Mouse (Mus musculus) heart, adult 8-10 months (tissue): ENCODE results near the gene Polm. TPM values are rescaled to one million over a fixed set of nuclear protein-coding genes. Genes with fewer than 3 reads are reported as not detected.

ENCODE experiments used
- DNase-seq: peaks from one replicate; pipeline ENCODE4 v3.0.0; 2022; ENCODE audit warnings: low spot score
- total RNA-seq, 4 experiments: library from RNA; stranded (reverse); gene quantifications; 2 replicates each; pipeline ENCODE4 v1.2.4; 2022

Gene Polm
- total RNA-seq, 4 experiments from 2014 or later: 1.8 to 3.3 (median 2.8) TPM

- peak; percentile 68 for DNase-seq
Observed at GRCm38 (mm10) chr11:5803551-5803981, 34.2 kb downstream of the Polm start, which contains the start of gene Pgam2. TSS of gene Pgam2 (minus strand) at chr11:5803733.

GRCm38 (mm10) chr11:5802457-5803217 is 35.2 kb downstream of the Polm start:
- no peak for DNase-seq

GRCm38 (mm10) chr11:5802005-5802404 is 35.8 kb downstream of the Polm start:
- no peak for DNase-seq

GRCm38 (mm10) chr11:5801511-5801910 is 36.3 kb downstream of the Polm start:
- no peak for DNase-seq

GRCm38 (mm10) chr11:5799621-5800490 is 38.0 kb downstream of the Polm start:
- no peak for DNase-seq

- DNase-seq: no peak
Observed at GRCm38 (mm10) chr11:5797928-5798327, 39.9 kb downstream of the Polm start.

- no peak for DNase-seq
Observed at GRCm38 (mm10) chr11:5797371-5797770, 40.4 kb downstream of the Polm start.

- DNase-seq: no peak
Observed at GRCm38 (mm10) chr11:5796939-5797338, 40.9 kb downstream of the Polm start.

GRCm38 (mm10) chr11:5795706-5796105 is 42.1 kb downstream of the Polm start:
- peak; percentile 48 for DNase-seq

- no peak for DNase-seq
Observed at GRCm38 (mm10) chr11:5795290-5795689, 42.5 kb downstream of the Polm start.

- no peak for DNase-seq
Observed at GRCm38 (mm10) chr11:5790431-5790830, 47.4 kb downstream of the Polm start.

GRCm38 (mm10) chr11:5789754-5790333 is 48.0 kb downstream of the Polm start:
- DNase-seq: no peak

- DNase-seq: no peak
Observed at GRCm38 (mm10) chr11:5789071-5789753, 48.6 kb downstream of the Polm start.

- DNase-seq: peak; percentile 97
Observed at GRCm38 (mm10) chr11:5788056-5789014, 49.5 kb downstream of the Polm start, which contains the start of gene Dbnl. TSS of gene Dbnl (plus strand) at chr11:5788488.

- DNase-seq: no peak
Observed at GRCm38 (mm10) chr11:5787671-5788055, 50.2 kb downstream of the Polm start.

GRCm38 (mm10) chr11:5785732-5786131 is 52.1 kb downstream of the Polm start:
- DNase-seq: no peak

GRCm38 (mm10) chr11:5782199-5782944 is 55.4 kb downstream of the Polm start:
- no peak for DNase-seq

- no peak for DNase-seq
Observed at GRCm38 (mm10) chr11:5780035-5780499, 57.7 kb downstream of the Polm start.

GRCm38 (mm10) chr11:5778481-5778880 is 59.3 kb downstream of the Polm start:
- DNase-seq: no peak
